Mouse (Mus musculus): Measurements from ENCODE around the gene Ube2g2.
"Not testable (repeated sequence)": the region's sequence is repeated elsewhere in the genome, so short reads cannot be mapped to it uniquely, and the experiment has no call there.

Gene Ube2g2

DNA sequence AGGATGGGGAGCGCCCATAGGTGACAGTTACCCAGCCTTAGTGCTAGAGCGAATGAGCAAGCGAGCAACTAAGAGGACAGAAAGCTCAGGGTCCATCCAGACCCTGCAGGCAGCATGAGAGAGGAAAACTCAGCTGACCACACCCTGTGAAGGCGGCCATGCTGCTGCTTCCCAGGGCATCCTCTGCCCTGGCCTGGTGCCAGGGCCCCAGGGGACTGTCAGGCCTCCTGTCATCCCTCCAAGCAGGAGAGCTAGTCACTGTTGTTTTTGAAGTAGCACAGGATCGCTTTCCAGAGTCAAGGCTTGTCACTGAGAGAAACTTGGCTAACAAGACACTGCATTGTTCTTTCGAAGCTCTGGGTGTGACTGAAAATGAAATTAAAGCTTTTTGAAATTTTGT lies 16.9 kb downstream of the Ube2g2 start:
- no peak for DNase-seq (ENCODE audit: low spot score)

GRCm38 (mm10) chr10:77643160-77643559 lies 21.1 kb downstream of the Ube2g2 start:
- no peak for DNase-seq (ENCODE audit: low spot score)

DNA sequence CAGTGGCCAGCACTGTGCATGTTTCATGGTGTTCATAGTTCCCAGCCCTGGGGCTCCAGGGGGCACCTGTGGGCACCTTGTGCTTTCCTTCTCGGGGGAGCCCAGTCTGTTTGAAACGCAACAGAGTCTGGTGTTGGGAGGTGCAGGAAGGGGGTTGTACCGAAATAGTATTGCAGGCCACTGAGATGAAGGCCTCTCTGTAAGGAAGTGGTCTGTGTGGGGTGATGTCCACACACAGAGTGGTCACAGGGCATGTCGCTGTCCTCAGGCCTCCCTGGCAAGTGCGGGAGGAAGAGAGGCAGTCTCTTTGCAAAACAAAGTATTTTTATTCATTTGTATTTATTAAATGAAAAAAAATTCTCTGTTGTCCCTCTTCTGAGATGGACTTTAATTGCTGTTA lies 23.5 kb downstream of the Ube2g2 start:
- DNase-seq (ENCODE audit: low spot score): no peak

DNA sequence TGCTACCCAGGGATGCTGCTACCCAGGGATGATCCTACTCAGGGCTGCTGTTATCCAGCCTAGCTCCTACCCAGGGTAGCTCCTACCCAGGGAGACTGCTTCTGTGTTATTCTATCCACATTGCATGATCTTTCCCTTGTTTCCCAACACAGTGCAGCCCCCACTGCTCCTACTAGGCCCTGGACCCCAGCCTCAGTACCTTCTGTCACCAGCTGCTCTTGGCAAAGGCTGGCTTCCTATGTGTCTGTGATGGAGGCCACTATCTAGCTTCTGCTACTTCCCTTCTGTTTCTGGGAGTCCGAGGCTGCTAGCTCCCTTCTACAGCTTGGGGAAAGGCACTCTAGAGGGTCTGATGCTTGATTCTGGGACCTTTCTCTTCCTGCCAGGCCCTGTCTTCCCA lies 25.4 kb downstream of the Ube2g2 start:
- no peak for DNase-seq (ENCODE audit: low spot score)

DNA sequence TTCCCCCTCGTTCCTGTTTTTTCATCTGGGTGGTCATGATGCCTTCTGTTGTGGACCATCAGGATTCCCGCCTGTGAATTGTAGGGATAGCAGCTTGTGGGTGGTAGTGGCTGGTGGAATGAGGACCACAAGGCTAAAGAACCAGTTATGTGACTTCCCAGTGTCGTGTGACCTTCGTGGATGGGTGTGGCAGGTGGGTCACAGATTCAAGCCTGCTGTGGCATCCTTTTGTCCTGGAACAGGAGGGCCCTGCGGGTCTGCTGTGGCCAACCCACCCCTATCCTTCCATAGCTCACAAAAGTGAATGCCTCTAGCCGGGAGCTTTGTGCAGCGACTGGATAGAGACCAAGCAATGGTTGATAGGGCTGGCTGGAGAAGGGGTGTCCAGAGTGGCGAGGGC lies 25.8 kb downstream of the Ube2g2 start:
- DNase-seq (ENCODE audit: low spot score): no peak

DNA sequence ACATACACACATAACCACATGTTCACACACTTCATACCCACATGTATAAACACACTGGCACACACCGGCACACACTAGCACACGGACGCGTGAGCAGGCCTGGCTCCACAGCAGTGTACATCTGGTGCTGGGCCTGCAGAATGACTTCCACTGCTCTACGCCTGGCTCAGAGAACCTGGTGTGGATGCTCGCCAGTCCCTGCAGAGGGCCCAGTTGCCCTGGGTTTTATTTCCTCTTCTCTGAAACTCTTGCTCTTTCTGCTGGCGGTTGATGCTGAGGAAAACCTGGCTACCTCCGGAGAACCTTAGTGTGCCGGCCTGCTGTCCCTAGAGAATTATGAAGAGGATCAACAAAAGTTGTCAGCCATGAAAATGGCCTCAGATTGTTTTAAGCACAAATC lies 30.0 kb downstream of the Ube2g2 start:
- DNase-seq (ENCODE audit: low spot score): no peak

DNA sequence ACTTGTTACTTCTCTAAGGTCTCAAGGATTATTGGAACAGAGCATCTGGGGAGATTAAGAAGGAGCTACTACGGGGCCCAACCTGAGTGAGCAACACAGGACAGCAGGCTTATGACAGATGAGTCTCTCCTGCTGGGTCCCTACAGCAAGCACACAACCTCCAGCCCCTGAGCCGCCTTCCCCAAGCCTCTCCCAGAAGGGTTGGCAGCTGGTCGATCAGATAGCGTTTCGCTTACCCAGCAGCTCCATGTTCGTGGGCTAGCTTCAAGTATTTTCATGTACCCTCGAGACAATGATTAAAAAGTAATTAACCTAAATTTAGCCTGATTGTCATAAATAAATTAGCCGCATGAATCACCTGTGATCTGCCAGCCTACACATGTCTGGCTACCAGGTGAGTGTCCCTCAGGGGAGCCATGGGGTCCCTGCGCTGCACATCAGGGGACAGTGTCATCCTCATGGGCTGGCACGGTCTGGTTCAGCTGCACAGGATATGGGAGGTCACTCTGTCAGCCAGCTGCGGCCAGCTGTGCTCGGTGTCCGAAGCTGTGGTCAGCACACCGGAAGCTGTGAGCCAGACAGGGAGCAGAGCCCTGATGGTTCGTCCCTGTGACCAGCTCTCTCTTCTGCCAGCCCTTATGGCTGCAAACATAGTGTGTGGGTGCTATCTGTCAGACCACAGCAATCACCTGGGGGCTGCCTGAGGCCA lies 36.4 kb downstream of the Ube2g2 start:
- DNase-seq (ENCODE audit: low spot score): no peak

DNA sequence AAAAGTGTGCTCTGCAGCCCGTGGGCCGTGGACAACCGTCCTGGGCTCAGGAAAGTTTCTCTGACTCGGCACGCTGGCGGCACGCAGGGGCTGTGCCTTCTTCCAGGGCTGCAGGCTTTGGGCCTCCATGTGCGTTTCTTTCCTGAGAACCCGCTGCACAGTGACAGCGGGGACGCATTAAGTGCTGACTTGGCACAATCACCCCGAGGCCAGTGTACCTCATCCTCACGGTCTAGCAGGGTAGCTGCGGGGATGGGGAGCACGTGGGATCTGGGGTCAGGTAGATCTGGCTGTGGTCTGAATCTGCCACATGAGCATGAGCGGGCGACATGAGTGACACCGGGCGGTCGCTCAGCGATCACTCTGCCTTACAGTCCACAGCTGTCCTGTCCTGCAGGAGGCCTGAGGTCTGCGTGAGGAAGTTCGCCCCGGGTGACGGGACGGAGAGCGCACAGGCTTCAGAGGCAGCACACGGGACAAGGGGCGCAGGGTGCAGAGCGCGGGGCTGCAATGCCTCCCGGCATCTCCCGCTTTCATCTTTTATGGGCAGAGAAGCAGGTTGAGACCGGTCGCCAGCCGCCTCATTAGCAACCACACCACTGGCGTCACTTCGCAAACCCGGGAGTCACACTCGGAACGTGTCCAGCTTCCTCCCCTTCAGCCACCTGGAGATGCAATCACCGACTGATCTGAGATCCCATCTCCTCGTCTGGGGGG lies 42.0 kb downstream of the Ube2g2 start:
- no peak for DNase-seq (ENCODE audit: low spot score)

GRCm38 (mm10) chr10:77666342-77666741 lies 44.3 kb downstream of the Ube2g2 start:
- DNase-seq (ENCODE audit: low spot score): no peak

GRCm38 (mm10) chr10:77667402-77667801 lies 45.3 kb downstream of the Ube2g2 start:
- DNase-seq (ENCODE audit: low spot score): no peak

DNA sequence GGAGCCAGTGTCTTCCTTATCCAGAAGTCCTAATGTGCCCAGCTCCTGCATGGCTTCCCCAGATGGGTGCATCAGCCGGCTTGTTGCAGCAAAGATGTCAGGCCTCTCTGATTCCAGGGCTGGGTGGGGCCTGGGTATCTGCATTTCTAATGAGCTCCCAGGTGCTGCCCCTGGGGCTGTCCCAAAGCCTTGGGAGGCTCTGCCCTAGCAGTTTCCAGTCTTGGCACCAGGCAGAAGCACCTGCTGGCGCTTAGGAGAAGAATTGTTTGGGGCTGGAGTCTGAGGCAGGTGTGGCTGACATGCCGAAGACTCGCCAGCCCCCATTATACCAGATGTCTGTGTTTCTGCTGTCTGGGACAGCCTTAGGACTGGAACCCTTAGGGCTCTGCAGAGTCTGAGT lies 48.6 kb downstream of the Ube2g2 start:
- no peak for DNase-seq (ENCODE audit: low spot score)

DNA sequence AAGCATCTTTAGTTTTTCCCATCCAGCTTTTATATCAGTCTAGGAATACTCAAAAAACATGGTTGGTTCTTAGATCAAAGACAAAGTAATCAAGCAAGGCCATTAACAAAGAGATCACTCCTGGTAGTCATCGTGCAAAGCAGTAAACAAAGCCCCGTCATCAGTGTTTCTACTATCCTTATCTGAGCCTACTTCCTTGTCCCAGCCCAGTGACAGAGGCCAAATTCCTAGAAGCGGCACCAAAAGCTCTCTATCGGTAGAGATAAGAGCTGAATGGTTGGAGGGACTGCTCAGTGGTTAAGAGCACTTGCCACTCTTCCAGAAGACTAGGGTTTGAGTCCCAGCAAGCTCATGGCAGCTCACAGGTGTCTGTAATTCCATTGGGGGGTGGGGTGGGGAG lies 49.4 kb downstream of the Ube2g2 start:
- DNase-seq (ENCODE audit: low spot score): no peak

- no peak for DNase-seq (ENCODE audit: low spot score)
Observed at GRCm38 (mm10) chr10:77673765-77674164, 51.7 kb downstream of the Ube2g2 start.

DNA sequence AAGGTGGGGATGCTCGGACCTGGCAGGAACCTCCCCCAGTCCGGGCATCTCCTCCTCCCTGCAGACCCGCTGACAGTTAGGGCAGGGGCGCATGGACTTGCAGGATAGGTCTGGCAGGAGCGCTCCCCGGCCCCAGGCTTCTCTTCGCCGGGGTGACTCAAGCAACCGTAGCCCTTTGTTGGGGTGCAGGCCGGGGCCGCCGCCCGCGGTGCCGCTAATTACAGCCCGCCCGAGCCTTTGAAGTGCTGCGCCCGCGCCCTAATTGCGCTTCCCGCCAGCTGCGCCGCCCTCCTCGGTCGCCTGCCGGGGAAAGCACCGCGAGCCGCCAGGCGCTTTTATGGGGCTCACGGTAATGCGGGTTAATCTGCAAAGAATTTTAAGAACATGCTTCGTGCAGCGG lies 55.5 kb downstream of the Ube2g2 start:
- DNase-seq (ENCODE audit: low spot score): no peak

DNA sequence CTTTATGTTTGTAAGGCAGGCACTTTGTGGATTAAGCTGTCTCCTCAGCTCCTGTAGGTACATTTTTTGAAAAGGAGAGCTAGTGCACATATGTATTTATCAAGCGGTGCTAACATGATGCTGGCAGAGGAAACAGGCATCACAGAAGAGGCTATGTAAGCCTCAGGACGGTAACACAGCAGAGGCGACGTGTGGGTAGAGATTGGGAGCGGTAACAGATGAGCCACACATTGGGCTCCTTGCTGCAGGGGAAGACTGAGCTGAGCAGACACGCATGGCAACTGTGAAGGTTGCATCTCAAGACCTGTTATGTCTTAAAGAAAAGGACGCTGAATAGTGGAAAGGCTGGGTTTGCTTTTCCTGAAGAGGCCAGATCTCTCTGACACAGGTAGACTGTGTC lies 60.9 kb downstream of the Ube2g2 start:
- no peak for DNase-seq (ENCODE audit: low spot score)

DNA sequence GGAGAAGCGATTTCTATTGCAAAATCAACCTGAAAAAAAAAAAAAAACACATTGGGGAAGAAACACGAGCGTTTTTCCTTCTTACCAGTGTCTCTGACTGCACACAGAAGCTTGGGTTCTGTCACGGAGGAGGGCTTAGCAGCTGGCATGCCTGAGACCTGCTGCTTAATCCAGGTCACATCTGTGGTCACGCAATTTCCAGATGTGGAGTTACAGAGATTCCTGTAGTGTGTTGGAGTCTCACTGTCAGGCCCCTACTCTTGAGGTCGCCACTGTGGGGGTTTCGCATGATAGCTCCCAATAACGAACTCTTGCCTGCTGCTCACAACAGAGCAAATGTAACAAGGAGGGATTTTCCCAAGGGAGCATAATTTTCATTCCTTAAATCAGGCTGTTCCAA lies 62.1 kb downstream of the Ube2g2 start:
- no peak for DNase-seq (ENCODE audit: low spot score)

- DNase-seq (ENCODE audit: low spot score): no peak
Observed at GRCm38 (mm10) chr10:77685895-77686664, 64.0 kb downstream of the Ube2g2 start, which contains the start of gene Tspear. Tspear (plus strand) TSS chr10:77686569.

GRCm38 (mm10) chr10:77687021-77687420 lies 64.9 kb downstream of the Ube2g2 start:
- DNase-seq (ENCODE audit: low spot score): no peak

- DNase-seq (ENCODE audit: low spot score): not testable (repeated sequence)
Observed at GRCm38 (mm10) chr10:77690356-77690807, 68.3 kb downstream of the Ube2g2 start, which contains the start of gene Gm19402. Gm19402 (minus strand) TSS chr10:77690757.

Measured in ovary, adult 18-20 months (tissue).